Mouse (Mus musculus) kidney, adult 2 months (tissue): Measurements from ENCODE around the gene Padi6. TPM values are rescaled to one million over a fixed set of nuclear protein-coding genes. Genes with fewer than 3 reads are reported as not detected.

Source experiments
- DNase-seq: peaks from one replicate; pipeline ENCODE4 v3.0.0; 2021
- H3K27ac ChIP-seq: fragments of 200-500 bp; 2 replicates; pipeline ENCODE4 v1.5.1; 2012; ENCODE audit warnings: low read depth, low read length, control low read depth, inconsistent platforms; ENCODE audit not compliant: insufficient read depth
- H3K27me3 ChIP-seq: fragments of 200-500 bp; replicated peaks from 2 replicates; pipeline ENCODE4 v1.6.1; 2012; ENCODE audit warnings: mild to moderate bottlenecking, moderate library complexity, low read length, inconsistent platforms; ENCODE audit not compliant: control insufficient read depth, insufficient read depth
- H3K36me3 ChIP-seq: fragments of 200-500 bp; 2 replicates; pipeline ENCODE4 v1.6.1; 2012; ENCODE audit warnings: mild to moderate bottlenecking, moderate library complexity, low read length, inconsistent platforms; ENCODE audit not compliant: control insufficient read depth, insufficient read depth
- H3K4me1 ChIP-seq: fragments of 200-500 bp; 2 replicates; pipeline ENCODE4 v1.6.1; 2011; ENCODE audit warnings: low read length; ENCODE audit not compliant: control insufficient read depth, insufficient read depth
- H3K4me3 ChIP-seq: fragments of 200-500 bp; 2 replicates; pipeline ENCODE4 v1.5.1; 2011; ENCODE audit warnings: mild to moderate bottlenecking, low read depth, low read length, control low read depth; ENCODE audit not compliant: insufficient read depth
- CTCF ChIP-seq: fragments of 200-500 bp; conservative IDR thresholded peaks from 2 replicates; pipeline ENCODE4 v1.5.1; 2011; ENCODE audit warnings: low read depth, mild to moderate bottlenecking, control low read depth, low read length, moderate library complexity, mixed read lengths; ENCODE audit not compliant: insufficient read depth, insufficient read length
- POLR2A ChIP-seq: fragments of 200-500 bp; IDR thresholded peaks from one replicate; pipeline ENCODE4 v1.6.1; 2011; ENCODE audit warnings: low read depth, low read length, control low read depth
- WGBS: fragments of 180-500 bp; shearing (Covaris S2); methylation state at CpG from one replicate; pipeline ENCODE4 v1.1.7; 2018; 5-methylcytosine and 5-hydroxymethylcytosine counted together
- polyA plus RNA-seq: library from polyadenylated mRNA; depleted of rRNA; stranded (reverse); fragments of >200 nt; gene quantifications from 2 replicates; pipeline ENCODE4 v1.2.3, GENCODE M21; 2012

The Padi6 gene
- polyA plus RNA-seq, 1 experiment = not detected

DNA sequence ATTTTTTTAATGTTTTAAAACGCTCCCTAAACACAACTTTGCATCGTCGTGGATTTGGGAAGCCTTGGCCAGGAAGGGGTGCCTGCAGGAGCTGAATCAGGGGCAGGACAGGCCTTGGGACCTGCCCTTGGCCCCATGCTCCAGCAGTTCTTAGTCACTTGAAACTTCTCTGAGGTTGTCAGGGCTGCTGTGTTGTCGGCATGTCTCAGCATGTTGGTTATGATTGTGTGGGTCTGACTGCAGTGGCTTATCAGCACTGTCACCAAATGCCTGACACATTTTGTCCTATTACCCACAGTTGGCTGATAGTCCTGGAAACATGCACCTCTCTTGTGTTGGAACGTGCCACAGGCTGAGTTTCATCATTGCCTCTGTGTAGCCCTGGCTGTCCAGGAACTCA, 22.4 kb downstream of the Padi6 start:
- WGBS = 83% methylated on average over 5 of the region's 5 CpGs
- Histone ChIP-seq H3K27ac (no peak overlapping the region), H3K4me1 (no peaks in the 10 kb centered on the region), H3K36me3 (no peaks in the 10 kb centered on the region; the same call in 1 of the 2 replicates), H3K27me3 (no peaks in the 10 kb centered on the region), H3K4me3 (no peak overlapping the region)
- TF ChIP-seq POLR2A (no peak), CTCF (no peak)
- no peak for DNase-seq

DNA sequence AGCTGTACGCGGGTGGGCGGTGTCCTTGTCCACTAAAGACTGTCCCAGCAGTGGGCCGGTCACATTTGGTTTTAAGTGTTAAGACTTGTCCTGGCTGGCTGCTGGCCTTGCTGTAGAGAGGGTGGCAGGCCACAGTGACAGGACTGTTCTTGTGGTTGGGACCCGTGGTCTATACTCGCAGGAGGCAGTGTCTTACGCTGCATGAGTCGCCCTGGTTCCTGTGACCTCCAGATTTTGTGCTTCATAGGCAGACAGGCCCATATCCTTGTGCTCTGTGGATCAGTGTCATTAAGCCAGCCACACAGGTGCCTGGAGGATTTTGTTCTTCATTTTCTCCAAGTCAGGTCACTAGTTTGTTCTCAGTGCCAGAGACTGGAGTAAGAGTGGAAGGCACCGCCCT, 24.0 kb downstream of the Padi6 start:
- Histone ChIP-seq H3K36me3 (no peaks in the 10 kb centered on the region; the same call in 1 of the 2 replicates), H3K4me3 (no peak overlapping the region), H3K27ac (no peak overlapping the region), H3K4me1 (no peaks in the 10 kb centered on the region), H3K27me3 (no peaks in the 10 kb centered on the region)
- DNase-seq = no peak
- WGBS = 95% methylated on average over 9 of the region's 9 CpGs
- TF ChIP-seq POLR2A = no peak
- TF ChIP-seq CTCF = no peak

DNA sequence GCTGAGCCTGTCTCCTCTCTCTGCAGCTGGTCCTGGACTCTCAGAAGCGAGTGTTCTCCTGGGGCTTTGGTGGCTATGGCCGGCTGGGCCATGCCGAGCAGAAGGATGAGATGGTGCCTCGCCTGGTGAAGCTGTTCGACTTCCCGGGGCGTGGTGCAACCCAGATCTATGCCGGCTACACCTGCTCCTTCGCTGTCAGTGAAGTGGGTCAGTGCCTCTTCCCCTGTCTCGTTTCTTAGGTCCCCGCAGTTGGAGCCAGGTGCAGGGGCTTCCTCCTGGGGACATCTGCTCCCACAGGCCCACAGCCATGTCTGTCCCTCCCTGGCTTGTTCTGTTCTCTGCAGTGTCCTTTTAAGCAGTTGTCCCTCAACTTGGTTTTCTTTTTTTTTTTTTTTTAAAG, 25.4 kb downstream of the Padi6 start:
- no peak overlapping the region for H3K4me3 ChIP-seq
- H3K36me3 ChIP-seq = no peaks in the 10 kb centered on the region; the same call in 1 of the 2 replicates
- no peak overlapping the region for H3K27ac ChIP-seq
- H3K27me3 ChIP-seq = no peaks in the 10 kb centered on the region
- no peaks in the 10 kb centered on the region for H3K4me1 ChIP-seq
- no peak for TF ChIP-seq POLR2A
- TF ChIP-seq CTCF = no peak
- WGBS = 92% methylated on average over 11 of the region's 11 CpGs
- no peak for DNase-seq

DNA sequence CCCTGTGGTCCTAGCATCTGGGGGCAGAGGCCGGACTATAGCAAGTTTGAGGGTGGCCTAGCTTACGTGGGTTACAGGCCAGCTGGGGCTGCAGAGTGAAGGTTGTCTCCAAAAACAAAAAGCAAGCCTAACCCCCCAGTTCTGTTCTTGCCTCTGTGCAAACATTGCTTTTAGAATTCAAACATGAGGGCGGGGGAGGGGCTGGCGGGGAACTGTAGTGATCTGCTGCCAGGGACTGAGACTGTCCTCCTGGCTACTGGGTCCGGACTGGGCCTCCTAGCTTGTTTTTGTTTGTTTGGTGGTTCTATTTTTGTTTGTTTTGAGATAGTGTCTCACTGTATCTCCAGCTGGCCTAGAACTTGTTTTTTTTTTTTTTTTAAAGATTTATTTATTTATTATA, 27.9 kb downstream of the Padi6 start:
- H3K36me3 ChIP-seq = no peaks in the 10 kb centered on the region; the same call in 1 of the 2 replicates

DNA sequence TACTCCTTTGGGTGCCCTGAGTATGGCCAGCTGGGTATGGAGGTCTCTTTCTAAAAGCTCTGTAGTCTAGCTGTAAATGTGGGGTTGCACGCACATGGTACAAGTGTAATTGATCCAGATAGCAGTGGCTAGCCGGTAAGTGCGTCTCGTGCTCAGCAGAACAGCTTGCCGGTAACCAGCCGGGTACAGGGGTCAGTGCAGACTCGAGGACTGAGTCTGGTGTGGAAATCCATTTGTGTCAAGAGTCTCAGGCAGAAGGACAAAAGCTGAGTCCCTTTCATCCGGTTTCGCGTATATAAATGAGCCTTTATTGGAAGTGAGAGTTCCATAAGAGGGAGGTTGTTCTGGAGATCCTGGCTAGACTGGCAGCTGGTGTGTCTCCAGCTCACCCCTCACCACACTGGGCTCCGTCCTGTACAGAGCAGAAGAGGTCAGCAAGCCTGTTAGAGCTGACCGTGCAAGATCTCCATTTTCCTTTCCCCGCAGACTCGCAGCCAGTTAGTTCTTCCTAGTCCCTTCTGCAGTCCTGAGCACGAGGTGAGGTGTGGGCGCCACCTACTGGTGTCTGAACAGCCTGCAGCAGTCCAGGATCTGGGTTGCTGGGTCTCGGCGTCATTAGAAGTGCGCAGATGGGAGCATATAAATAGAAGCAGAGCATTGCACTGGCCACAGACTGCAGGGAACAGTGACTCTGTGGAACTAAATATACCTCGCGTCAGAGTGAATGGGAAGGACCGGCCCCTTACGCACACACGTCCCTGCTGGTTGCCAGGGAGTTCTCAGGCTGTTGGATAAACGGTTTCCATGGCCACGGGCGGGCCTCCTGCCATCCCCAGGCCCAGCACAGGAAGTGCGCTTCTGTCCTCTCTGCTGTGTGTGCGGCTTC, 28.7 kb downstream of the Padi6 start:
- TF ChIP-seq POLR2A (no peak), CTCF (peak; percentile 98)
- Histone ChIP-seq H3K4me3 (no peak overlapping the region), H3K36me3 (no peaks in the 10 kb centered on the region; the same call in 1 of the 2 replicates), H3K27ac (no peak overlapping the region), H3K4me1 (no peaks in the 10 kb centered on the region), H3K27me3 (no peaks in the 10 kb centered on the region)
- peak; percentile 92 for DNase-seq
- WGBS = 45% methylated on average over 29 of the region's 29 CpGs

More for the DNA sequence above, 27.9 kb downstream of the Padi6 start:
- DNase-seq = no peak
- WGBS = 88% methylated on average over 5 of the region's 5 CpGs
- TF ChIP-seq CTCF (no peak), POLR2A (no peak)
- Histone ChIP-seq H3K27ac (no peak overlapping the region), H3K4me1 (no peaks in the 10 kb centered on the region), H3K27me3 (no peaks in the 10 kb centered on the region), H3K4me3 (no peak overlapping the region)

DNA sequence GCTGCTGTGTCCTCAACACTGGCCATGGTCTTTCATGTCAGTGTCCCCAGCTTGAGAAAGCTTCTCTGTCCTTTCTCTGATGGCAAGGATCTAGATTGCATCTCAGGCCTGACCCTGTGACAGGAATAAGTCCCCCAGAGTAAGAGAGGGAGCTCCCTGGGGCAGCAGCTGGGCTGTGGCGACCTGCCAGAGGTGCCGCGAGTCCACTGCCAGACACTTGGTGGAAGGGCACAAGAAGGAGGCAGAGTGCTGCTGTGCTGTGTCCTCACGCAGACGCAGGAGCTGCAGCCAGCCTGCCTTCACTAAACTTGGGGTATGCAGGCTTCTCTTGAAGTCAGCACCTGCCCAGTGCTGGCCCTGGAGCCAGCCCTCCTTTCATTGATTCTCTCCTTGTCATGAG, 31.1 kb downstream of the Padi6 start:
- DNase-seq = no peak
- TF ChIP-seq CTCF (no peak), POLR2A (no peak)
- no peaks in the 10 kb centered on the region for H3K27me3 ChIP-seq
- WGBS = 77% methylated on average over 5 of the region's 5 CpGs
- H3K4me3 ChIP-seq = no peak overlapping the region
- no peak overlapping the region for H3K27ac ChIP-seq
- no peaks in the 10 kb centered on the region for H3K36me3 ChIP-seq
- no peaks in the 10 kb centered on the region for H3K4me1 ChIP-seq

DNA sequence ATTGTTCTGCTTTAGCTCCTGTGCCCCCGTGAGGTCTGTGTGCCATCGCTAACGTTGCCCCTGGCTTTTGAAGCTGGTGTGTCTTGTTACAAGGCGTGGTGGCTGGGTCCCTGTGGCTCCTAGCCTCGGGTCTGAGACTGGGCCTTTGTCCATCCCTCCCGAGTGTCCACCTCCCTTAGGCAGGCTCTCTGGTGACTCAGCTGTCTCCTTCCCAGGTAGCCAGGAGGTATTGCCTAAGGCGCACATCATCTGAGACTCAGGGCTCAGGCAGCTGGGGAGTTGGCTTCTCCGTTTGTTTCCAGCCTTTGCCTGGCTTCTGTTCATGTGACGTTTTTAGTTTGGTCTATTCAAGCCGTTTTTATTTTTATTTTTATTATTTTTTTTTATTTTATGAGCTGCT, 31.7 kb downstream of the Padi6 start:
- Histone ChIP-seq H3K4me3 (no peak overlapping the region), H3K36me3 (no peaks in the 10 kb centered on the region), H3K27me3 (no peaks in the 10 kb centered on the region), H3K27ac (no peak overlapping the region), H3K4me1 (no peaks in the 10 kb centered on the region)
- TF ChIP-seq POLR2A = no peak
- TF ChIP-seq CTCF = no peak
- 76% methylated on average over 10 of the region's 10 CpGs for WGBS
- no peak for DNase-seq
